Mouse (Mus musculus) ES-E14 (cell line): ENCODE data around the gene Agtr1a. TPM values are rescaled to one million over a fixed set of nuclear protein-coding genes. Genes with fewer than 3 reads are reported as not detected.

Experiments
- DNase-seq: peaks from one replicate; pipeline ENCODE4 v3.0.0-alpha.2; 2013; ENCODE audit warnings: low read depth, low spot score
- H3K27ac ChIP-seq: 2 replicates; pipeline ENCODE4 v1.5.1; 2012; ENCODE audit warnings: low read depth, mild to moderate bottlenecking, low read length, moderate library complexity, mixed read lengths; ENCODE audit not compliant: poor library complexity, insufficient read depth, severe bottlenecking
- H3K36me3 ChIP-seq: 2 replicates; pipeline ENCODE4 v1.6.1; 2012; ENCODE audit warnings: mild to moderate bottlenecking, low read length, moderate library complexity, mixed read lengths; ENCODE audit not compliant: control insufficient read depth, poor library complexity, insufficient read depth, severe bottlenecking
- H3K4me1 ChIP-seq, 2 experiments: fragments of 150-350 bp in 1 of 2; sonication (generic) in 1 of 2; 2 replicates each; pipeline ENCODE4 v1.6.1; 2012; ENCODE audit warnings: low read length in 2 of 2, mild to moderate bottlenecking in 1 of 2, mixed read lengths in 1 of 2; ENCODE audit not compliant: control insufficient read depth in 2 of 2, insufficient read depth in 2 of 2, poor library complexity in 1 of 2
- H3K4me3 ChIP-seq, 2 experiments: fragments of 150-350 bp in 1 of 2; sonication (generic) in 1 of 2; 2 replicates each; pipeline ENCODE4 v1.5.1; 2012; ENCODE audit warnings: low read length in 2 of 2, low read depth in 1 of 2, mild to moderate bottlenecking in 1 of 2, mixed read lengths in 1 of 2; ENCODE audit not compliant: insufficient read depth in 1 of 2, poor library complexity in 1 of 2, severe bottlenecking in 1 of 2
- H3K9ac ChIP-seq: 2 replicates; pipeline ENCODE4 v1.6.1; 2012; ENCODE audit warnings: low read depth, mild to moderate bottlenecking, low read length, mixed read lengths; ENCODE audit not compliant: poor library complexity, insufficient read depth, severe bottlenecking
- H3K9me3 ChIP-seq: fragments of 150-350 bp; sonication (generic); 2 replicates; pipeline ENCODE4 v1.6.1; 2012; ENCODE audit warnings: low read depth, mild to moderate bottlenecking, low read length; ENCODE audit not compliant: control insufficient read depth, insufficient read depth
- CHD2 ChIP-seq: IDR thresholded peaks from 2 replicates; pipeline ENCODE4 v1.6.1; 2014; ENCODE audit warnings: mild to moderate bottlenecking, low read depth, low read length, inconsistent platforms
- HCFC1 ChIP-seq: IDR thresholded peaks from 2 replicates; pipeline ENCODE4 v1.6.1; 2012; ENCODE audit warnings: low read length, inconsistent platforms, borderline replicate concordance; ENCODE audit not compliant: insufficient read depth
- MAFK ChIP-seq: IDR thresholded peaks from 2 replicates; pipeline ENCODE4 v1.6.1; 2014; ENCODE audit warnings: mild to moderate bottlenecking, low read depth, low read length, inconsistent platforms; ENCODE audit not compliant: insufficient read depth
- ZC3H11A ChIP-seq: IDR thresholded peaks from 2 replicates; pipeline ENCODE4 v1.6.1; 2012; ENCODE audit warnings: low read depth, mild to moderate bottlenecking, inconsistent platforms, low read length, borderline replicate concordance
- ZNF384 ChIP-seq: IDR thresholded peaks from 2 replicates; pipeline ENCODE4 v1.6.1; 2012; ENCODE audit warnings: low read depth, low read length, inconsistent platforms
- in situ Hi-C, 2 experiments: fragments of 600-800 bp; cut with MboI; formaldehyde crosslinking; loops; one replicate each; pipeline ENCODE4 v1.15.1; 2025; ENCODE audit warnings: low sequenced_read_pairs in 2 of 2, inconsistent platforms in 1 of 2; ENCODE audit not compliant: unreplicated experiment in 2 of 2
- total RNA-seq: library from RNA; depleted of rRNA; stranded (reverse); fragments of 300-350 nt; gene quantifications from 2 replicates; pipeline ENCODE4 v1.2.3, GENCODE M21; 2012

Gene Agtr1a
- total RNA-seq, 1 experiment = 0.45 TPM

DNA sequence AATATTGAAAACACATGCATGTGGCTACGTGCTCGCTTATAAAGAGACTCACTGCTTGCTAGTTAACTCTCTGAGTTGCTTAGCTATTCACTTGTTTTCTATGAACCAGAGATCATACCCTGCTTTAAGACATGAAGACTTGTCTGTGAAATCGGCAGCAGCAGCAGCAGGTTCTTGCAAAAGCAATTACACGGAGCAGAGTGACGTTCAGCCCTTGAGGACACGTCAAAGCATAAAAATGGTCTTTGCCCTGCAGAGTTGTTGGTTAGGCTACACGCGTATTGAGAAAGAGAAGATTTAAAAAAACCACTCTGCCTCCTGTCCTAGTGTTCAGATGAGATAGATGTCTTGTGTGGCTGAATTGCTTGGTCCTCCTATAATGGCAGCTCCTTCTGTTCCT is 3.7 kb downstream of the Agtr1a start:
- no peak overlapping the region for H3K9ac ChIP-seq
- TF ChIP-seq ZC3H11A (no peak), ZNF384 (no peak), HCFC1 (no peak), CHD2 (no peak), MAFK (no peak)
- DNase-seq = no peak
- H3K27ac ChIP-seq = no peak overlapping the region
- no peaks in the 10 kb centered on the region for H3K4me1 ChIP-seq
- no peak overlapping the region for H3K4me3 ChIP-seq
- H3K9me3 ChIP-seq = no peaks in the 10 kb centered on the region
- no peaks in the 10 kb centered on the region for H3K36me3 ChIP-seq
- in situ Hi-C loops = no loop called here

DNA sequence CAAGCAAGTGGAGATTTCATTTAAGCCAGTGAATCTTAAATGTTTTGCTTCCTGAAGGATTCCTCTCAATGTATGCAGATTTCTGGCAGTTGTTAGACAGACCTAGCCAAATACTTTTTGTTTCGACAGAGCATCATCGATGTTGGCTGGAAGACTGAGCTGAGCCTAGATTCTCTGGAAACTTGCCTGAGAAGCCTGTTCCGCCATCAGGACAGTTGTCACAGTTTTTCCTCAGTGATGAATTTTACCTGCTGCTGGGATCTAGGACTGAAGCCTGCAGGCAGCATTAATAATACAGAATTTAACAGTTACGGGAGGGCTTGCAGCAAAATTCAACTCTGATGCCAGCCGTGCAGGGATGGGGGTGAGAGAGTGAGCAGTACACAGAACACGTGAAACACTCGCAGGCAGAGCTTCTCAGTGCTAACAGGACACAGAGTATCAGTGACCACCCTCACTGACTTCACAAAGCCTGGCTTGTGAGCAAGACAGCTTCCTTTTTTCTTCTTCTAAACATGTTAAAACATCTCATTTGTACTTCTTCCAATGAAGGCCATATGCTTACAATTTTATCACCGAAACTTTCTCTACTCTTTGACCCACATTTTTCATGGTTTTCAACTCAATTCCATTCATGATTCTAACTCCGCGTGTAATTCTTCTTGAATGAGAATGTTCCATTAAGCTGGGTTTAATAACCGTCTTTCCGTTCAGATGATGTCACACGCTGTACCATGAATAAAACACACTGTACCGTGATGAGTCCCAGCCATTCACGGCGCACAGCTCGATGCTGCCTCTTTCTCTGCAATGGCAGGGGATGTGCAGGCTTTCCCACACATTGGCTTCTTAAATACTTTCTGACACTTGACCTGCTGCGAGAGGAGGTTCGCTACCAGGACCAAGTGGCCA is 6.0 kb downstream of the Agtr1a start:
- Histone ChIP-seq H3K36me3 (no peaks in the 10 kb centered on the region), H3K27ac (no peak overlapping the region), H3K9ac (no peak overlapping the region), H3K4me1 (no peaks in the 10 kb centered on the region), H3K9me3 (no peaks in the 10 kb centered on the region), H3K4me3 (no peak overlapping the region)
- TF ChIP-seq CHD2 = no peak
- no peak for TF ChIP-seq HCFC1
- no peak for TF ChIP-seq ZC3H11A
- no peak for TF ChIP-seq ZNF384
- TF ChIP-seq MAFK = no peak
- no peak for DNase-seq
- in situ Hi-C loops = no loop called here

DNA sequence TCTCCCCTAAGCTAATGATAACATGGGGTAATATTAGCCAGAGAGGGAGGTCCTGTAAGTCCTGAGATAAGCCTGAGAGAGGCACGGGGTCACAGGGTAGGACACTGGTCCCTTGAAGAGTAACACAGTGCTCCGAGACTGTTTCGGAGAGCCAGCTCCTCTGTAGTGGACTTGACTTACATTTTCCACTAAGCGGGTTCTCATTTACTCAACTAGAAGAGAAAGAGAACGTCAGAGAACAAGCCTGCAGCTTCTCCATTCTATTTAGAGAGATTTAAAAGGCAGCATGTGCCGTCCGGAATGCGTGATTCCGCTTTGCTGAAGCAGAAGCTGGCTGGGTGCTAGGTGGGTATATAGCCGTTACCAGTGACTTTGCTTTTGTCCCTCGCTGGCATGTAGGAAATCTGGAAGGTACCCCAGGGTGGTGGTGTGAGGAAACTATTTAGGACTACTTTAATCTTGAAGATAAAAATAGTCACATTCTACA is 9.2 kb downstream of the Agtr1a start:
- Histone ChIP-seq H3K4me1 (no peaks in the 10 kb centered on the region), H3K9ac (no peak overlapping the region), H3K36me3 (no peaks in the 10 kb centered on the region), H3K4me3 (no peak overlapping the region), H3K9me3 (no peaks in the 10 kb centered on the region), H3K27ac (no peak overlapping the region)
- in situ Hi-C loops = no loop called here
- TF ChIP-seq CHD2 (no peak), HCFC1 (no peak), ZNF384 (no peak), MAFK (no peak), ZC3H11A (no peak)
- DNase-seq = no peak

DNA sequence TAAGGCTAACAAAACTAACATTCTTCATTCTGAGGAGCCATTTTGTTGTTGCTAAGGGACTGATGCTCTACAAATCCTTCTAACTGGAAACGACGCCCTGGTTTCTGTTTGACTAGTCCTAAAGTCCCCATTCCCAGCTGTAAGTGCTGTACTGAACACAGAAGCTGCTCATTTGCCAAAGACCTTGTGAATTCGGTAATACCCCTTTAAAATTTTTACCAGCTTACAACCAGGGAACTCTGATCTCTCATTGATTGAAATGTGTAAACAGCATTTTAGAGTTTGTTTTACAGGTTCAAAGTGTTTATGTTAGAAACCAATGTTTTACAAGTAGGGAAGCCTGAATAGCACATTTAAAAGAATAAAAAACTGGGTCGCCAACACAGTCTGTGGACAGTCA is 10.6 kb downstream of the Agtr1a start:
- Histone ChIP-seq H3K9ac (no peak overlapping the region), H3K36me3 (no peaks in the 10 kb centered on the region), H3K9me3 (no peaks in the 10 kb centered on the region), H3K27ac (no peak overlapping the region), H3K4me1 (no peaks in the 10 kb centered on the region), H3K4me3 (no peak overlapping the region)
- in situ Hi-C loops = no loop called here
- no peak for TF ChIP-seq MAFK
- no peak for TF ChIP-seq ZNF384
- no peak for TF ChIP-seq ZC3H11A
- TF ChIP-seq HCFC1 = no peak
- TF ChIP-seq CHD2 = no peak
- no peak for DNase-seq

DNA sequence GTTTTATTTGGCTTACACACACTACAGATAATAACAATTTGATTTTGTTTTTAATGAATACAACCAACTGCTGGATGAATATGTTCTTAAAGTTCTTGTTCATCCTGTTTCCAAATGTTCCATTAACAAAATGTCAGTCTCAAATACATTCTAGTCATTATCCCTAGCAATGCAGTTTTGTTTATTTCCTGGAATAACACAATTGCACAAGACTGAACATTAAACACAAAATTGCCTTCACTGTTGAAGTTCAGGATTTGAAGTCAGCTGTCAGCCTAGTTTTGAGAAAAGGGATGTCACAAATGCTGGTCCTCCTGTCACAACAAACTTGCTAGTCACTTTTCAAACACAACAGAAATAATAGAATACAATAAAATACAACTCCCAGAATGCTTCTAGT is 12.1 kb downstream of the Agtr1a start:
- DNase-seq = no peak
- Histone ChIP-seq H3K27ac (no peak overlapping the region), H3K4me1 (no peaks in the 10 kb centered on the region), H3K9ac (no peak overlapping the region), H3K4me3 (no peak overlapping the region), H3K9me3 (no peaks in the 10 kb centered on the region), H3K36me3 (no peaks in the 10 kb centered on the region)
- in situ Hi-C loops = no loop called here
- no peak for TF ChIP-seq ZC3H11A
- no peak for TF ChIP-seq CHD2
- TF ChIP-seq ZNF384 = no peak
- TF ChIP-seq MAFK = no peak
- no peak for TF ChIP-seq HCFC1
